Mouse (Mus musculus): ENCODE measurements around the gene Rbp3. TPM values are rescaled to one million over a fixed set of nuclear protein-coding genes. Genes with fewer than 3 reads are reported as not detected.

The Rbp3 gene
- polyA plus RNA-seq, 1 experiment from 2014 or later, result 0.03 TPM

DNA sequence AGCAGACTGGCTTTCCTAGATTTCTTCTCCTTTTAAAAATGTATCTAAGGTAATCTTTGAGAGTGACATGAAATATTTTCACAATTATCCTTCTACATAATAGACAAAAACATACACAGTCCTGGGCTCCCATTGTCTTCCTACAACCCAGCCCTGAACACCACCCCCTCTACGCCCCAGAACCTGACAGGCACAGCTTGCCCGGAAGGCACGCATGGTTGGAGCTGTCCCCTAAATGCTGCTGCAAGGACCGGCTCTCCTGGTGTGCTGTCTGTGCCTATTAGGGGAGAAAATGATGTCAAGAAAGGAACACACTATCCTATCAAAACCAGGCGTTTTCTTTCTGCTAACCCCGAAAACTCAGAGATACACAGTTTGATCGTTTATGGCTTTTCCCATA is 23.9 kb downstream of the Rbp3 start:
- Histone ChIP-seq H3K9ac (no peak overlapping the region), H3K36me3 (no peaks in the 10 kb centered on the region), H3K27ac (replicated peaks) (no peak overlapping the region), H3K4me1 (peaks cover 15% of the 10 kb centered on the region; the same call in 1 of the 2 replicates), H3K4me2 (no peak overlapping the region), H3K9me3 (no peaks in the 10 kb centered on the region), H3K4me3 (no peak overlapping the region), H3K27me3 (replicated peaks) (peaks cover 43% of the 10 kb centered on the region)
- WGBS, result 36% methylated on average over 7 of the region's 7 CpGs
- no peak for ATAC-seq (ENCODE audit: extremely low read depth, insufficient number of reproducible peaks, low FRiP score, low TSS enrichment)

DNA sequence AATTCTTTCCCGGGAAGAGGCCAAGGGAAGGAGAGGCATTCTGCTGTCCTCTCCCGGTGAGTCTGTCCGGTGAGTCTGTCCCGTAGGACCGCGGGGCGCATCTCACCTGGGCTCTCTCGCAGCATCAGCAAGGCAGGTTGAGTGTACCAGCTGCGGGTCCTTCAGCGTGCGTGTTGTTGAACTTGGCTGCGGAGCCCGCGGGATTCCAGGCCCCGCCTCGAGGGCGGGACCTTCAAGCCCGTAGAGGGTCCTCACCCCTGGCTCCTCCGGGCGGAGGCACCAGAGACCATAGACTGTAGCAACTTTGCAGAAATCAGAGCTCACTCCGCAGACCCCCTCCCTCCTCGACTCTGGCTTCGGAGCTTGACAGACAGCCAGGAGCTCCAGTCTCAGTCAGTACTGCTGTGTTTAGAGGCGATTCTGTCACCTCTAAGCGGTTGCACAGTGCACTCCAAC is 24.8 kb downstream of the Rbp3 start, which contains the start of gene Zfp488:
Gene Zfp488, minus strand, starts transcription at position 161 of the 456 bp plus-strand sequence.
- H3K27me3 ChIP-seq (replicated peaks), result peaks cover 39% of the 10 kb centered on the region
- no peak; the same call in 1 of the 2 replicates for ATAC-seq (ENCODE audit: extremely low read depth, insufficient number of reproducible peaks, low FRiP score, low TSS enrichment)
- H3K9ac ChIP-seq, result peak within 1 kb of the TSS; percentile 62
- H3K4me3 ChIP-seq, result peak within 1 kb of the TSS; percentile 51
- no peaks in the 10 kb centered on the region for H3K9me3 ChIP-seq
- H3K4me1 ChIP-seq, result peaks cover 15% of the 10 kb centered on the region; the same call in 1 of the 2 replicates
- H3K27ac ChIP-seq (replicated peaks), result no peak within 1 kb of the TSS
- 1% methylated on average over 25 of the region's 25 CpGs for WGBS
- H3K4me2 ChIP-seq, result peak within 1 kb of the TSS; percentile 77
- H3K36me3 ChIP-seq, result no peaks in the 10 kb centered on the region

DNA sequence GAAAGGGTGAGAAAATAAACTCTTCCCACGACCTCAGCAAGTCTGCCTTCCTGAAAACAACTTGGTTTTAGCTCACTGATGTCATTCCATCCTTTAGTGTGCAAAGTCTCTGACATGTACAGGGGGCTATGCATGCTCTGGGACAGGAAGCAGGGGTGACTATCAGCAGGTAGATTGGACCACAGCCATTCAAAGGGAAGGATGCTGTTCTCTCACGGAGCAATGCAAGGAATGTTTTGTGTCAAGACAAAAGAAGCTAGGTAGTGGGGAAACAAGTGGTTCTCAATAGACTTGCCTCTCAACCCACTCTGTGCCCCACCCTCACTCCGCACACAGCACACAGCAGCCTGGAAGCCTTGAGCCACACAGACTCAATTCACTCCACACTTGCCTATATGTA is 35.4 kb downstream of the Rbp3 start:
- ATAC-seq (ENCODE audit: extremely low read depth, insufficient number of reproducible peaks, low FRiP score, low TSS enrichment), result no peak
- H3K9me3 ChIP-seq, result no peaks in the 10 kb centered on the region
- no peak overlapping the region for H3K9ac ChIP-seq
- H3K4me1 ChIP-seq, result peaks cover 7% of the 10 kb centered on the region
- H3K4me2 ChIP-seq, result no peak overlapping the region
- no peak overlapping the region for H3K27ac ChIP-seq (replicated peaks)
- H3K36me3 ChIP-seq, result no peaks in the 10 kb centered on the region
- WGBS, result 48% methylated on average over 3 of the region's 3 CpGs
- H3K4me3 ChIP-seq, result no peak overlapping the region
- H3K27me3 ChIP-seq (replicated peaks), result peaks cover 4% of the 10 kb centered on the region; the same call in 1 of the 2 replicates

DNA sequence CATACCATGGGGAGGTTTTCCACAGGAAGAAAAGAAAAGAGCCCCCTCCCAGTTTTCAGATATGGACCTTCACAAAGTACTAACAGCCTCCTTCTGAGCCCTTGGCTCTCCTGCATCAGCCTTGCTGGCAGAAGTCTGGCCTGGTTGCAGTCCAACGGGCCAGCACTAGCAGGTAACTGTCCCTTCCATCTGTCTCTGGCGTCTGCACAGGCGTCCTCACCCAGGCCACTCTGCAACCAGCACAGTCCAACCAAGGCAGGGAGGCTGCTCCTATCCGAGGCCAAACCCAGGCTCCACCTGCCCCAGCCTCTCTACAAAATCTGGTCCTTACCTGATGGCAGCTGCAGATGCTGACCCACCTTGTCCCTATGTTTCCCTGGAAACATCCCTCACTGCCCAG is 38.2 kb downstream of the Rbp3 start:
- Histone ChIP-seq H3K4me3 (no peak overlapping the region), H3K9me3 (no peaks in the 10 kb centered on the region), H3K4me2 (no peak overlapping the region), H3K9ac (no peak overlapping the region), H3K36me3 (no peaks in the 10 kb centered on the region), H3K27me3 (replicated peaks) (peaks cover 4% of the 10 kb centered on the region; the same call in 1 of the 2 replicates), H3K4me1 (peaks cover 13% of the 10 kb centered on the region), H3K27ac (replicated peaks) (no peak overlapping the region)
- WGBS, result 64% methylated on average over 4 of the region's 4 CpGs
- no peak for ATAC-seq (ENCODE audit: extremely low read depth, insufficient number of reproducible peaks, low FRiP score, low TSS enrichment)

DNA sequence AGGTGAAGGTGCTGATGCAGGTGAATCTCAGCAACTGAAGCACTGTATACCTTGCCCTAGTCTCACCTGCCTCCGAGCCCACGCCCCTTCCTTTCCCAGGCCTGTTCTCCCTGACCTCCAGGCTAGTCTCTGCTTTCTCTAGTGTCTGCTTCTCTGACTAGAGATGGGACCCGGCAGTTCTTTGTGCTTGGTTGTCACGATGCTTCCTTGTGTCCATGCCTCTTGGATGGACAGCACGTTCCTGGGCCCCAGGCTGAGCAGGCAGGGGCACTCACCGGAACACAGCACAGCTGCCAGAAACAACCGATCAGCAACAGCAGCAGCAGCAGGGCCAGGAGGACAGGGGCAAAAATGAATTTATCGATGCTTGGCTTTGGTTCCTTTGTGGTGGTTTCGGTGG is 39.2 kb downstream of the Rbp3 start:
- Histone ChIP-seq H3K27ac (replicated peaks) (no peak overlapping the region), H3K9me3 (no peaks in the 10 kb centered on the region), H3K4me3 (no peak overlapping the region), H3K4me2 (no peak overlapping the region), H3K27me3 (replicated peaks) (peaks cover 4% of the 10 kb centered on the region; the same call in 1 of the 2 replicates), H3K9ac (no peak overlapping the region), H3K4me1 (peaks cover 23% of the 10 kb centered on the region), H3K36me3 (no peaks in the 10 kb centered on the region)
- WGBS, result 85% methylated on average over 9 of the region's 9 CpGs
- ATAC-seq (ENCODE audit: extremely low read depth, insufficient number of reproducible peaks, low FRiP score, low TSS enrichment), result no peak

DNA sequence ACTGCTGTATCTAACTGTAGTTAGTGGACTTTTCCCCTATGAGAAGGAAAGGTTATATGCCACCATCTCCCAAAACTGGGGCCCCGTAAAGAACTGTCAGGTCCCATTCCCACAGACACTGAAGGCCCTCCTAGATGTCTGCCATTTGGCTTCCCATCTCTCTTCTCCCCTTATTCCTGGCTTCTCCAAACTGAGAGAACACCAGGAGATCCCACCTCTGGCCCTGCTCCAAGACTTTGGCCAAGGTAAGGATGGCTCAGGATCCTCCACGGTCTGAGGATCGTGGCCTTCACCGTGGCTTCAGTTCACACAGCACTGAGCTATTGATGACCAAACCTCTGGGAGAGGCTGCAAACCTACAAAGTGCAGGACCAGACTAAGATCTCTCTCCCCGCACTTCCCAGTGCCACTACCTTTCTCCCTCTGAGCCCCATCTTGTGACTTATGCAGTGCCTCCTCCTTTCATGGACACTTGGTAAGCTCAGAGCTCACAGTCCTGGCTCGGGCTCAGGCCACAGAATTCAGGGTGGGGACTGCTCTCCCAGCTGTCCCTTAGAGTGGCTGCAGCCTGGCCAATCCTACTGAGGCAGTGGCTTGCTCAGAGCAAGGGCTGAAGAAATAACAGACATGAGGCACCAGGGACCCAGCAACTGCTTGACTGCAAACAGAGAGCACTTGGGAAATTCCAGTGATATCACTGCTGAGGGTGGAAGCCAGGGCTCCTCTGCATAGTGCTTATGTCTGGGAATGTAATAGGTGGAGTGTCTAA is 39.9 kb downstream of the Rbp3 start:
- ATAC-seq (ENCODE audit: extremely low read depth, insufficient number of reproducible peaks, low FRiP score, low TSS enrichment), result peak; percentile 35; the same call in 1 of the 2 replicates
- H3K4me1 ChIP-seq, result peaks cover 23% of the 10 kb centered on the region
- H3K36me3 ChIP-seq, result no peaks in the 10 kb centered on the region
- 73% methylated on average over 6 of the region's 6 CpGs for WGBS
- H3K4me3 ChIP-seq, result no peak overlapping the region
- no peak overlapping the region for H3K27ac ChIP-seq (replicated peaks)
- H3K27me3 ChIP-seq (replicated peaks), result peaks cover 4% of the 10 kb centered on the region; the same call in 1 of the 2 replicates
- no peak overlapping the region for H3K4me2 ChIP-seq
- no peak overlapping the region for H3K9ac ChIP-seq
- no peaks in the 10 kb centered on the region for H3K9me3 ChIP-seq

DNA sequence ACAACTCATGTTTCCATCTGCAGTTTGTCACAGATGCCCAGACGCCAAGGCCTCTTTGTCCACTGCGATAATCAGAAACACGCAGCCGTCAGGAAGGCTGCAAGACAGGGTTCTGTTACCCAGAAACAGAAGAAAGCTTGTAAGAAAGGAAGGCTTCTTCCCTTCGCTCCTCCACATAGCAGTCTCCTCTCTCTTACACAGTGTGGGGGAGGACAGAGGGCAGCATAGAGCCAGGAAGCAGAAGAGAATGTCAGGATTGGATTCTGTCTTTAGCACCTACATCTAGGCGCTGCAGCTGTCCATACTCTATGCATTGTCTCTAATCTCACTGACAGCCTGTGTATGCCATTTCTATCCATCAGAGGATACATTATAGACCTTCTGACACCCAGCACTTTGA is 43.6 kb downstream of the Rbp3 start:
- H3K4me1 ChIP-seq, result peaks cover 23% of the 10 kb centered on the region
- no peaks in the 10 kb centered on the region for H3K9me3 ChIP-seq
- H3K4me2 ChIP-seq, result no peak overlapping the region
- no peaks in the 10 kb centered on the region for H3K36me3 ChIP-seq
- H3K27ac ChIP-seq (replicated peaks), result no peak overlapping the region
- no peaks in the 10 kb centered on the region; the same call in 1 of the 2 replicates for H3K27me3 ChIP-seq (replicated peaks)
- no peak for ATAC-seq (ENCODE audit: extremely low read depth, insufficient number of reproducible peaks, low FRiP score, low TSS enrichment)
- H3K4me3 ChIP-seq, result no peak overlapping the region
- WGBS, result 39% methylated on average over 6 of the region's 6 CpGs
- no peak overlapping the region for H3K9ac ChIP-seq

DNA sequence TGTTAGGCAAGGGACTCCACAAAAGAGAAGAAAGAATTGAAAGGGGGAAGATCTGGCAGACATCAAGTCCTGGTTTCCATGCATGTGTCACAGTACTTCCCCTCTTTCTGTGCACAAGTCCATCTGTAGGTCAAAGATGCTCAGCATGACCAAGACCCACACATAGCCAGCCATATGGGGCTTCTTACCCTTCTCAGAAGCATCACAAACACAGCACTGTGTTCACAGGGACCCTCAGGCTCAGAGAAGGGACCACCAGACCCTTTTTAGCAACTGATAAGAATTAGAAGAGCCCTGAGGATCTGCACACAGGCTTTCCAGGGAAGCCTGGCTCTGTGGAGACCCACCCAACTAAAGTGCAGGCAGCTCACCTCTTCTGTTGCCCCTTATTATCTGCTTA is 46.3 kb downstream of the Rbp3 start:
- H3K9me3 ChIP-seq, result no peaks in the 10 kb centered on the region
- no peak for ATAC-seq (ENCODE audit: extremely low read depth, insufficient number of reproducible peaks, low FRiP score, low TSS enrichment)
- H3K36me3 ChIP-seq, result no peaks in the 10 kb centered on the region
- no peaks in the 10 kb centered on the region for H3K27me3 ChIP-seq (replicated peaks)
- peaks cover 12% of the 10 kb centered on the region for H3K4me1 ChIP-seq
- H3K27ac ChIP-seq (replicated peaks), result no peak overlapping the region
- H3K4me2 ChIP-seq, result no peak overlapping the region
- H3K9ac ChIP-seq, result no peak overlapping the region
- no peak overlapping the region for H3K4me3 ChIP-seq

DNA sequence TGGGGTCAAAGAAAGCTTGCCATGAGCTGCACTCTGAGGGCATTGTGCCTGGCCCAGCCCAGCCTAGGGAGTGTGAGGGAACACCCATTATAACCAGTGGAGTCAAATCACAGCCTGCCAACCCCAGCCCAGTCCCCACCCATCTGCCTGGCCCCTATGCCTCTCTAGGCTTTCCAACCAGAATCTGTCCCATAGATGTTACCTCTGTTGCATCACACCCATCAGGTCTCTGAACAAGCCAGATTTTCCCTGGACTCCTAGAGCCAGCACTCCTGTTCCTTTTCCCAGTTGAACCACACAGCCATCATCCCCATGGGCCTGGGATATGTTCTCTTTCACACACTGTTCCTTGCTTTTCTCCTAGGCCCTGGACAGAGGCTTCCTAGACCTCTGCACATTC is 47.6 kb downstream of the Rbp3 start:
- Histone ChIP-seq H3K4me2 (no peak overlapping the region), H3K4me1 (peaks cover 12% of the 10 kb centered on the region), H3K9me3 (no peaks in the 10 kb centered on the region), H3K36me3 (no peaks in the 10 kb centered on the region), H3K9ac (no peak overlapping the region), H3K27ac (replicated peaks) (no peak overlapping the region), H3K27me3 (replicated peaks) (no peaks in the 10 kb centered on the region), H3K4me3 (no peak overlapping the region)
- no peak for ATAC-seq (ENCODE audit: extremely low read depth, insufficient number of reproducible peaks, low FRiP score, low TSS enrichment)

DNA sequence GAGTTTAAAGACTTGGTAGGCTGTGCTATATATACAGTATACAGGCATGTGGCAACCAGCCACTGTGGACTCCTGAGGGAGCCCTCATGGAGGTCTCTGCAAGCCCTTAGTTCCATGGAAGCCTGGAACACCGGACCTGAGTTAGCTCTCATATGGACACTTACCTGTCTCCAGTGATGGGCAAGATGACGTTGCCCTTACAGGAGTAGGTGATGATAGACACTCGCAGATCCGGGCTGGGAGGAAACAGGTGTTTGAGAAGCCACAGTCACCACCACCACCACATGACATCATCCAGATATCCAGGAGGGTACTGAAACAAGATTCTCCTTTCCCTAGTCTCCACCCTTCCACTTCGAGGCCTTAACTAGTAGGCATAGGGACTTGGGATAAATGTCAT is 48.6 kb downstream of the Rbp3 start:
- no peaks in the 10 kb centered on the region for H3K9me3 ChIP-seq
- ATAC-seq (ENCODE audit: extremely low read depth, insufficient number of reproducible peaks, low FRiP score, low TSS enrichment), result no peak
- H3K4me1 ChIP-seq, result peaks cover 6% of the 10 kb centered on the region; the same call in 1 of the 2 replicates
- no peak overlapping the region for H3K9ac ChIP-seq
- no peak overlapping the region for H3K4me2 ChIP-seq
- H3K27me3 ChIP-seq (replicated peaks), result no peaks in the 10 kb centered on the region
- H3K27ac ChIP-seq (replicated peaks), result no peak overlapping the region
- 69% methylated on average over 5 of the region's 5 CpGs for WGBS
- no peaks in the 10 kb centered on the region for H3K36me3 ChIP-seq
- H3K4me3 ChIP-seq, result no peak overlapping the region
